Mouse (Mus musculus) heart, embryonic 13.5 days (tissue): ENCODE measurements around the gene Lrrc42. TPM values are rescaled to one million over a fixed set of nuclear protein-coding genes. Genes with fewer than 3 reads are reported as not detected.

Experiments
- ATAC-seq: fragments of 200-750 bp; cut with Nextera tagmentation; 2 replicates; pipeline ENCODE4 v1.8.0; 2017; ENCODE audit warnings: moderate TSS enrichment; ENCODE audit not compliant: insufficient number of reproducible peaks, low FRiP score, low TSS enrichment; ENCODE audit errors: extremely low read depth
- H3K27ac ChIP-seq: fragments of 300-500 bp; sonication (generic); replicated peaks from 2 replicates; pipeline ENCODE4 v1.5.1; 2015; ENCODE audit warnings: moderate library complexity, mild to moderate bottlenecking, inconsistent platforms
- H3K27me3 ChIP-seq: fragments of 300-500 bp; sonication (generic); replicated peaks from 2 replicates; pipeline ENCODE4 v1.6.1; 2015; ENCODE audit warnings: mild to moderate bottlenecking, inconsistent platforms
- H3K36me3 ChIP-seq: fragments of 300-500 bp; sonication (generic); 2 replicates; pipeline ENCODE4 v1.6.1; 2015; ENCODE audit warnings: mild to moderate bottlenecking, inconsistent platforms
- H3K4me1 ChIP-seq: fragments of 300-500 bp; sonication (generic); 2 replicates; pipeline ENCODE4 v1.6.1; 2015; ENCODE audit warnings: inconsistent platforms
- H3K4me2 ChIP-seq: fragments of 300-500 bp; sonication (generic); 2 replicates; pipeline ENCODE4 v1.6.1; 2015; ENCODE audit warnings: inconsistent platforms, mild to moderate bottlenecking, moderate library complexity
- H3K4me3 ChIP-seq: fragments of 300-500 bp; sonication (generic); 2 replicates; pipeline ENCODE4 v1.5.1; 2015; ENCODE audit warnings: moderate library complexity, mild to moderate bottlenecking, inconsistent platforms
- H3K9ac ChIP-seq: fragments of 300-500 bp; sonication (generic); 2 replicates; pipeline ENCODE4 v1.6.1; 2015; ENCODE audit warnings: inconsistent platforms, mild to moderate bottlenecking, moderate library complexity
- H3K9me3 ChIP-seq: fragments of 300-500 bp; sonication (generic); 2 replicates; pipeline ENCODE4 v1.6.1; 2016; ENCODE audit warnings: inconsistent platforms
- WGBS: fragments of 180-500 bp; shearing (Covaris S2); methylation state at CpG from one replicate; pipeline ENCODE4 v1.1.7; 2015; ENCODE audit warnings: mixed read lengths; 5-methylcytosine and 5-hydroxymethylcytosine counted together
- polyA plus RNA-seq: library from polyadenylated mRNA; unstranded; fragments of >200 nt; fragmentation: Nextera tagmentation; extraction: Ambion mirVana; gene quantifications from 2 replicates; pipeline ENCODE4 v1.2.1, GENCODE M21; 2015

The Lrrc42 gene
- polyA plus RNA-seq, 1 experiment from 2014 or later, result 53.5 TPM

- no peak overlapping the region for H3K9ac ChIP-seq
- H3K4me1 ChIP-seq, result no peaks in the 10 kb centered on the region
- 85% methylated on average over 8 of the region's 8 CpGs for WGBS
- H3K27me3 ChIP-seq, result no peaks in the 10 kb centered on the region
- H3K36me3 ChIP-seq, result 0 out of 2 replicates have a peak, but pooled peaks cover 3% of the 10 kb centered on the region
- no peak overlapping the region for H3K4me2 ChIP-seq
- no peak overlapping the region for H3K27ac ChIP-seq
- H3K9me3 ChIP-seq, result no peaks in the 10 kb centered on the region
- ATAC-seq, result no peak
- no peak overlapping the region for H3K4me3 ChIP-seq
Observed at GRCm38 (mm10) chr4:107286386-107286785, 33.1 kb upstream of the Lrrc42 start.

GRCm38 (mm10) chr4:107285446-107286200 is 32.3 kb upstream of the Lrrc42 start:
- Histone ChIP-seq H3K27me3 (no peaks in the 10 kb centered on the region), H3K36me3 (peaks cover 11% of the 10 kb centered on the region; the same call in 1 of the 2 replicates), H3K4me1 (no peaks in the 10 kb centered on the region), H3K9me3 (no peaks in the 10 kb centered on the region), H3K4me3 (no peak overlapping the region), H3K27ac (no peak overlapping the region), H3K9ac (no peak overlapping the region), H3K4me2 (no peak overlapping the region)
- WGBS, result 63% methylated on average over 3 of the region's 3 CpGs
- ATAC-seq, result no peak

- H3K4me3 ChIP-seq, result no peak overlapping the region
- ATAC-seq, result no peak
- H3K4me1 ChIP-seq, result peaks cover 4% of the 10 kb centered on the region; the same call in 1 of the 2 replicates
- no peaks in the 10 kb centered on the region for H3K9me3 ChIP-seq
- H3K4me2 ChIP-seq, result no peak overlapping the region
- no peak overlapping the region for H3K9ac ChIP-seq
- H3K27ac ChIP-seq, result no peak overlapping the region
- no peaks in the 10 kb centered on the region; the same call in 1 of the 2 replicates for H3K27me3 ChIP-seq
- H3K36me3 ChIP-seq, result peaks cover 19% of the 10 kb centered on the region
- WGBS, result 67% methylated on average over 7 of the region's 7 CpGs
Observed at GRCm38 (mm10) chr4:107280843-107281475, 27.6 kb upstream of the Lrrc42 start.

GRCm38 (mm10) chr4:107278188-107278707 is 24.9 kb upstream of the Lrrc42 start:
- H3K27ac ChIP-seq, result no peak overlapping the region
- H3K4me3 ChIP-seq, result no peak overlapping the region
- 0 out of 2 replicates have a peak overlapping the region, but pooled peaks have one; percentile 8 for H3K4me2 ChIP-seq
- no peak overlapping the region for H3K9ac ChIP-seq
- no peaks in the 10 kb centered on the region for H3K9me3 ChIP-seq
- no peaks in the 10 kb centered on the region; the same call in 1 of the 2 replicates for H3K27me3 ChIP-seq
- ATAC-seq, result no peak
- peaks cover 19% of the 10 kb centered on the region for H3K36me3 ChIP-seq
- WGBS, result 23% methylated on average over 8 of the region's 8 CpGs
- peaks cover 4% of the 10 kb centered on the region; the same call in 1 of the 2 replicates for H3K4me1 ChIP-seq

GRCm38 (mm10) chr4:107274511-107274910 is 21.2 kb upstream of the Lrrc42 start:
- H3K36me3 ChIP-seq, result peaks cover 6% of the 10 kb centered on the region; the same call in 1 of the 2 replicates
- 68% methylated on average over 5 of the region's 5 CpGs for WGBS
- H3K9ac ChIP-seq, result no peak overlapping the region
- ATAC-seq, result no peak
- peaks cover 13% of the 10 kb centered on the region for H3K4me1 ChIP-seq
- H3K27ac ChIP-seq, result no peak overlapping the region
- no peak overlapping the region for H3K4me2 ChIP-seq
- no peaks in the 10 kb centered on the region; the same call in 1 of the 2 replicates for H3K27me3 ChIP-seq
- H3K9me3 ChIP-seq, result no peaks in the 10 kb centered on the region
- no peak overlapping the region for H3K4me3 ChIP-seq

- H3K36me3 ChIP-seq, result peaks cover 9% of the 10 kb centered on the region; the same call in 1 of the 2 replicates
- peaks cover 13% of the 10 kb centered on the region for H3K4me1 ChIP-seq
- H3K4me2 ChIP-seq, result no peak overlapping the region
- 71% methylated on average over 4 of the region's 4 CpGs for WGBS
- H3K9ac ChIP-seq, result no peak overlapping the region
- H3K27ac ChIP-seq, result no peak overlapping the region
- ATAC-seq, result no peak
- no peak overlapping the region for H3K4me3 ChIP-seq
- no peaks in the 10 kb centered on the region; the same call in 1 of the 2 replicates for H3K27me3 ChIP-seq
- no peaks in the 10 kb centered on the region for H3K9me3 ChIP-seq
Observed at GRCm38 (mm10) chr4:107273683-107274082, 20.4 kb upstream of the Lrrc42 start.

GRCm38 (mm10) chr4:107260001-107260400 is 6.7 kb upstream of the Lrrc42 start:
- Histone ChIP-seq H3K27me3 (no peaks in the 10 kb centered on the region), H3K4me1 (peaks cover 9% of the 10 kb centered on the region), H3K4me3 (no peak overlapping the region), H3K9ac (no peak overlapping the region), H3K36me3 (peaks cover 13% of the 10 kb centered on the region), H3K27ac (no peak overlapping the region), H3K4me2 (no peak overlapping the region), H3K9me3 (peaks cover 3% of the 10 kb centered on the region)
- 38% methylated on average over 4 of the region's 4 CpGs for WGBS
- ATAC-seq, result no peak

GRCm38 (mm10) chr4:107254414-107254813 is 1.1 kb upstream of the Lrrc42 start:
- Histone ChIP-seq H3K27ac (peak overlapping the region; percentile 86), H3K27me3 (no peaks in the 10 kb centered on the region), H3K9me3 (no peaks in the 10 kb centered on the region), H3K36me3 (no peaks in the 10 kb centered on the region), H3K4me2 (peak overlapping the region; percentile 78), H3K9ac (peak overlapping the region; percentile 91), H3K4me1 (peaks cover 36% of the 10 kb centered on the region), H3K4me3 (peak overlapping the region; percentile 86)
- 26% methylated on average over 3 of the region's 3 CpGs for WGBS
- no peak for ATAC-seq

GRCm38 (mm10) chr4:107252522-107252921 is 810 bp downstream of the Lrrc42 start:
- no peak for ATAC-seq
- WGBS, result under 1% methylated on average over 11 of the region's 11 CpGs
- Histone ChIP-seq H3K4me1 (peaks cover 53% of the 10 kb centered on the region), H3K27me3 (no peaks in the 10 kb centered on the region), H3K27ac (peak overlapping the region; percentile 86), H3K4me2 (peak overlapping the region; percentile 70), H3K9ac (peak overlapping the region; percentile 91), H3K36me3 (no peaks in the 10 kb centered on the region), H3K4me3 (peak overlapping the region; percentile 86), H3K9me3 (no peaks in the 10 kb centered on the region)

GRCm38 (mm10) chr4:107250494-107250893 is 2.8 kb downstream of the Lrrc42 start:
- no peak overlapping the region for H3K4me2 ChIP-seq
- no peaks in the 10 kb centered on the region for H3K9me3 ChIP-seq
- H3K4me3 ChIP-seq, result no peak overlapping the region
- H3K36me3 ChIP-seq, result peaks cover 6% of the 10 kb centered on the region; the same call in 1 of the 2 replicates
- ATAC-seq, result no peak
- H3K27ac ChIP-seq, result no peak overlapping the region
- WGBS, result 13% methylated on average over 4 of the region's 4 CpGs
- H3K4me1 ChIP-seq, result peaks cover 73% of the 10 kb centered on the region
- H3K9ac ChIP-seq, result no peak overlapping the region
- no peaks in the 10 kb centered on the region for H3K27me3 ChIP-seq

GRCm38 (mm10) chr4:107249471-107249870 is 3.9 kb downstream of the Lrrc42 start:
- no peaks in the 10 kb centered on the region for H3K27me3 ChIP-seq
- 21% methylated on average over 2 of the region's 2 CpGs for WGBS
- H3K4me1 ChIP-seq, result peaks cover 79% of the 10 kb centered on the region
- H3K36me3 ChIP-seq, result peaks cover 9% of the 10 kb centered on the region
- H3K9ac ChIP-seq, result no peak overlapping the region
- no peak overlapping the region; the same call in 1 of the 2 replicates for H3K27ac ChIP-seq
- H3K4me2 ChIP-seq, result peak overlapping the region; percentile 27
- ATAC-seq, result no peak
- H3K4me3 ChIP-seq, result no peak overlapping the region
- no peaks in the 10 kb centered on the region for H3K9me3 ChIP-seq
